Mouse (Mus musculus): Measurements from ENCODE around the gene Zfp319. TPM values are rescaled to one million over a fixed set of nuclear protein-coding genes. Genes with fewer than 3 reads are reported as not detected.

The Zfp319 gene
- total and polyA plus RNA-seq, 3 experiments, result 0.83 to 3.3 (median 2.0) TPM

DNA sequence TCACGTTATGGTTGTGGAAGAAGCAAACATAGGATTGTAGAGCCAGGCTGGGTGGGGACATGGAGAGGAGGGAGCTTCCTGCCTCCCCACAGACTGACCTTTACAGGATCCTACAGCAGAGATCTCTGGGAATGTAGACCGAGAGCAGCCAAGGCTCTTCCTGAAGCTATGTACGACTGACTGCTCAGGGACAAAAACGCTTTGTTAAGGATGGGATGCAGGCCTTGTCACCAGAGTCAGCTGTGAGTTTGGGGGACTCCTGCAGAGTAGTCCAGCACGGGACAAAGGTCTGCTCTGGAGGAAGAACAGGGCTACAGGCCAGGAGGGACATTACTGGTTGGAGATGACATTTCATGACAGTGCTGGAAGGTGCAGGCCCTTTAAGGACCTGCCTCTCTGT lies 7.1 kb downstream of the Zfp319 start:
- peaks cover 33 to 55% of the 10 kb centered on the region in 2 experiments for H3K36me3 ChIP-seq (replicated peaks in 1 of 2; ENCODE audit: control insufficient read depth in 1 of 2, insufficient read depth in 1 of 2, low read length in 1 of 2)
- H3K9ac ChIP-seq (ENCODE audit: insufficient read depth, low read depth), result no peak overlapping the region
- peaks cover 2% of the 10 kb centered on the region for H3K27me3 ChIP-seq (replicated peaks)
- in situ Hi-C loops (cut with MboI; ENCODE audit: low pct_ligation_motif_present, low pct_unique_long_range_greater_than_20kb, low sequenced_read_pairs), result no loop called here
- H3K79me2 ChIP-seq (replicated peaks; ENCODE audit: control insufficient read depth, extremely low read depth, insufficient read depth, poor library complexity, severe bottlenecking), result no peaks in the 10 kb centered on the region
- no peak overlapping the region for H3K27ac ChIP-seq (ENCODE audit: insufficient read depth, low read depth)
- dilution Hi-C loops (cut with MboI; ENCODE audit: extremely low pct_ligation_motif_present, extremely low pct_unique_long_range_greater_than_20kb, low sequenced_read_pairs), result no loop called here
- no peak for DNase-seq (ENCODE audit: extremely low read depth)
- H3K4me1 ChIP-seq (ENCODE audit: control insufficient read depth in 1 of 2, insufficient read depth in 2 of 2), result no peaks in the 10 kb centered on the region; a peak in 1 of 4 replicates
- no peaks in the 10 kb centered on the region for H3K9me3 ChIP-seq (replicated peaks; ENCODE audit: low read length)
- TF ChIP-seq HCFC1 (IDR thresholded peaks at IDR 0.05; ENCODE audit: low read depth, low read length) (no peak), KAT2A (IDR thresholded peaks at IDR 0.05; ENCODE audit: insufficient replicate concordance, low read length) (no peak)
- H3K4me3 ChIP-seq (replicated peaks in 1 of 3; ENCODE audit: low read depth in 2 of 3, low read length in 2 of 3, poor library complexity in 1 of 3), result no peak overlapping the region
- no peak overlapping the region for H3K4me2 ChIP-seq (ENCODE audit: insufficient read depth, low read depth, poor library complexity, severe bottlenecking)

DNA sequence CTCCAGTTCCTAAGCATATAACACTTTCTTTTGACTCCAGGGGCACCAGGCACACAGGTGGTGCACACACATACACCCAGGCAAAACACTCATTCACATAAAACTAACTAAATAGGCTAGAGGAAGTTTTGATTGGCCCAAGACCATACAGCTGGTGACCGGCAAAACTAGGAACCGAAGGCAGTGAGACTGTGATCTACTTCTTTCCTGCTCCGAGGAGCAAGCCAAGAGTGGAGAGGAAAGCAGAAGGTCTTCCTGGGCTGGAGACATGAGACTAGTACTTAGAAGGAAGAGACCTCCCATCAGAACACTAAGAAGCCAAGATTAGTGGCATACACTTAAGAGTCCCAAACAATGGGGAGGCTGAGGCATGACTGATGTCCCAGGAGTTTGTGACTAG lies 8.5 kb downstream of the Zfp319 start:
- dilution Hi-C loops (cut with MboI; ENCODE audit: extremely low pct_ligation_motif_present, extremely low pct_unique_long_range_greater_than_20kb, low sequenced_read_pairs), result no loop called here
- Histone ChIP-seq H3K4me3 (replicated peaks in 1 of 3; ENCODE audit: low read depth in 2 of 3, low read length in 2 of 3, poor library complexity in 1 of 3) (no peak overlapping the region), H3K27me3 (replicated peaks) (peaks cover 4% of the 10 kb centered on the region), H3K9me3 (replicated peaks; ENCODE audit: low read length) (no peaks in the 10 kb centered on the region), H3K27ac (ENCODE audit: insufficient read depth, low read depth) (no peak overlapping the region), H3K4me1 (ENCODE audit: control insufficient read depth in 1 of 2, insufficient read depth in 2 of 2) (no peaks in the 10 kb centered on the region; a peak in 1 of 4 replicates), H3K36me3 (replicated peaks in 1 of 2; ENCODE audit: control insufficient read depth in 1 of 2, insufficient read depth in 1 of 2, low read length in 1 of 2) (peaks cover 19 to 41% of the 10 kb centered on the region in 2 experiments), H3K9ac (ENCODE audit: insufficient read depth, low read depth) (no peak overlapping the region), H3K4me2 (ENCODE audit: insufficient read depth, low read depth, poor library complexity, severe bottlenecking) (no peak overlapping the region), H3K79me2 (replicated peaks; ENCODE audit: control insufficient read depth, extremely low read depth, insufficient read depth, poor library complexity, severe bottlenecking) (no peaks in the 10 kb centered on the region)
- in situ Hi-C loops (cut with MboI; ENCODE audit: low pct_ligation_motif_present, low pct_unique_long_range_greater_than_20kb, low sequenced_read_pairs), result no loop called here
- DNase-seq (ENCODE audit: extremely low read depth), result no peak
- TF ChIP-seq UBTF (IDR thresholded peaks at IDR 0.05; ENCODE audit: low read depth, low read length) (no peak), MYC (IDR thresholded peaks at IDR 0.05; ENCODE audit: low read depth, low read length) (no peak), ZKSCAN1 (IDR thresholded peaks at IDR 0.05; ENCODE audit: borderline replicate concordance, low read depth, low read length) (no peak), CHD1 (IDR thresholded peaks at IDR 0.05; ENCODE audit: low read depth, low read length) (no peak), TCF12 (IDR thresholded peaks at IDR 0.05; ENCODE audit: low read depth, low read length) (no peak), SIN3A (IDR thresholded peaks at IDR 0.05; ENCODE audit: low read length) (no peak), TBP (conservative IDR thresholded peaks at IDR 0.05; ENCODE audit: low read depth, low read length) (no peak), MAFK (IDR thresholded peaks at IDR 0.05; ENCODE audit: insufficient replicate concordance, low read length) (no peak), ELF1 (IDR thresholded peaks at IDR 0.05; ENCODE audit: low read depth, low read length) (no peak), ZC3H11A (IDR thresholded peaks at IDR 0.05; ENCODE audit: low read depth, low read length) (no peak), USF1 (IDR thresholded peaks at IDR 0.05; ENCODE audit: low read depth, low read length) (no peak), IRF4 (IDR thresholded peaks at IDR 0.05; ENCODE audit: low read depth, low read length) (no peak), BHLHE40 (IDR thresholded peaks at IDR 0.05; ENCODE audit: low read depth, low read length) (no peak), MAX (IDR thresholded peaks at IDR 0.05; ENCODE audit: low read length) (no peak), ZMIZ1 (IDR thresholded peaks at IDR 0.05; ENCODE audit: low read depth, low read length) (no peak), MAZ (IDR thresholded peaks at IDR 0.05; ENCODE audit: low read depth, low read length) (no peak), RAD21 (IDR thresholded peaks at IDR 0.05; ENCODE audit: low read depth, low read length) (no peak), E2F4 (IDR thresholded peaks at IDR 0.05; ENCODE audit: insufficient replicate concordance, low read depth, low read length) (no peak), ETS1 (conservative IDR thresholded peaks at IDR 0.05; ENCODE audit: low read depth, low read length) (no peak), EP300 (IDR thresholded peaks at IDR 0.05; ENCODE audit: low read length) (no peak)
